Mouse (Mus musculus) brown adipose tissue, adult 24 weeks (tissue): ENCODE results near the gene Cep97. TPM values are rescaled to one million over a fixed set of nuclear protein-coding genes. Genes with fewer than 3 reads are reported as not detected.
"Not testable (repeated sequence)": the region's sequence is repeated elsewhere in the genome, so short reads cannot be mapped to it uniquely, and the experiment has no call there.

Source experiments
- H3K27ac ChIP-seq: fragments of 200-500 bp; replicated peaks from 2 replicates; pipeline ENCODE4 v1.5.1; 2012; ENCODE audit warnings: low read depth, mild to moderate bottlenecking, low read length
- H3K4me1 ChIP-seq: fragments of 200-500 bp; 2 replicates; pipeline ENCODE4 v1.6.1; 2012; ENCODE audit warnings: low read length, mixed read lengths; ENCODE audit not compliant: control insufficient read depth, insufficient read depth, insufficient read length
- H3K4me3 ChIP-seq: fragments of 200-500 bp; 2 replicates; pipeline ENCODE4 v1.5.1; 2012; ENCODE audit warnings: low read depth, mild to moderate bottlenecking, low read length, moderate library complexity; ENCODE audit not compliant: insufficient read depth
- polyA plus RNA-seq: library from polyadenylated mRNA; stranded (reverse); fragments of >200 nt; gene quantifications from 2 replicates; pipeline ENCODE4 v1.2.4, GENCODE M21; 2012; ENCODE audit not compliant: missing spikeins, insufficient read depth, insufficient read length

Cep97 gene
- polyA plus RNA-seq, 1 experiment: 1.4 TPM

DNA sequence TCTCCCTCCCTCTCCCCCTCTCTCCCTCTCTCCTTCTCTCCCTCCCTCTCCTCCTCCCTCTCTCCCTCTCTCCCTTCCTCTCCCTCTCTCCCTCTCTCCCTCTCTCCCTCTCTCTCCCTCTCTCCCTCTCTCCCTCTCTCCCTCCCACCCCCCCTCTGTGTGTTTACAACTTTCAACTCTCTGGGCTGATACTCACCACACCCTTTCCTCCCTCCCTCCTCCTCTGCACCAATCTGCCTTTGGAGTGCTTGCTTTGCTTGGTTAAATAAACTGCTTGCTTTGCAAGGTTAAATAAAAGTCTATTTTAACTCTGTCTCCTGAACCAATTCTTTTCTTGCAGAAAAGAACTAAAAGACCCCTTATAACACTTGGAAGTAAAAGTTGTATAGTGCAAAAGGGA lies 18.1 kb upstream of the Cep97 start:
- no peak overlapping the region for H3K27ac ChIP-seq
- H3K4me3 ChIP-seq: no peak overlapping the region
- H3K4me1 ChIP-seq: no peaks in the 10 kb centered on the region

DNA sequence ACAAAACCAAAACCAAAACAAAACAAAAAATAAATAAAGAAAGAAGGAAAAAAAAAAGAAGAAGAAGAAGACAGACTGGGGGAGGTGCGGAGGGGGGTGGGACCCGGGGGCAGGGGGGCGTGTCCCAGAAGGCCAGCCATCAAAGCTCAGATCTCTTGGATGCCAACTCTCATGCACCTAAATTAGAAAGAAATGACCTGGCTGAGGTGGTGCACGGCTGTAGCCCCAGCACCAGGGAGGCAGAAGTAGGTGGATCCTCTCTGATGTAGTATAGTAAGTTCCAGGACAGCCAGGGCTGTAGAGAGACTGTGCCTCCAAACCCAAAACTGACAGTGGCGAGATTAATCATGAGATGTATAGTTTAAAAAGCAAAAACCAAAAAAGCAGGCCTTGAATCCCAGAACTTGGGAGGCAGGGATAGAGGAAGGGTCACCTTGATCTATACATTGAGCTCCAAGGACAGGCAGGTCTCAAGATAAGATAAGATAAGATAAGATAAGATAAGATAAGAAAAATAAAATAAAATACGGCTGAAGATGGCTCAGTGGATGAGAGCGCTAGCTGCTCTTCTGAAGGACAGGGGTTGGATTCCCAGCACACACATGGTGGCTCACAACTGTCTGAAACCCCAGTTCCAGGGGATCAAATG lies 17.1 kb upstream of the Cep97 start:
- Histone ChIP-seq H3K4me3 (no peak overlapping the region), H3K4me1 (no peaks in the 10 kb centered on the region), H3K27ac (no peak overlapping the region)

DNA sequence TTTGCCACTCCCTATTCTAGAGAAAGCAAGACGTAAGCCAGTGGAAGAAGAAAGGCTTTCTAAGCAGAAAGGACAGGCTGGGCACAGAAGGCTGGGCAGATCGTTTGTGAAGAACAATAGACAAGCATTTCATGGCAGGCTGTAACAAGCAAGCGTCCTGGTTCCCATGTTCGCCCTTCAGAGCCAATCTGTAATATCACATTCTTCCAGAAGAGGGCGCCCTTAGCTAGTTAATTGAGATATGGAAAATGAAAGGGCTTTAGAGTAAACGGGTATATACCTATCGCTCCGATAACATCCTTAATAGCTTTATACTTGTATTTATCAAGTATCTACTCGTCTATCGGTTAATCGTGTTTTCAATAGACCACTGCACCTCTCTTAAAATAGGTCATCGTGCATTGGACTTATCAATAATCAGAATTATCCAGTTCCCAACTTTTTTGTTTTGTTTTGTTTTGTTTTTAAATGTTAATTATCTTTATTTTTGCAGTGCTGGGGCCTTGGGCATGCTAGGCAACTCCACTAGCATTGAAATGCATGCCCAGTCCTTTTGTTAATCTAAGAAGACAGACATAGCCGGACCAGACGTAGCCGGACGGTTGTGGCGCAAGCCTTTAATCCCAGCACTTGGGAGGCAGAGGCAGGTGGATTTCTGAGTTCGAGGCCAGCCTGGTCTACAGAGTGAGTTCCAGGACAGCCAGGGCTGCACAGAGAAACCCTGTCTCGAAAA lies 16.5 kb upstream of the Cep97 start:
- H3K4me1 ChIP-seq: no peaks in the 10 kb centered on the region
- no peak overlapping the region for H3K4me3 ChIP-seq
- H3K27ac ChIP-seq: no peak overlapping the region

DNA sequence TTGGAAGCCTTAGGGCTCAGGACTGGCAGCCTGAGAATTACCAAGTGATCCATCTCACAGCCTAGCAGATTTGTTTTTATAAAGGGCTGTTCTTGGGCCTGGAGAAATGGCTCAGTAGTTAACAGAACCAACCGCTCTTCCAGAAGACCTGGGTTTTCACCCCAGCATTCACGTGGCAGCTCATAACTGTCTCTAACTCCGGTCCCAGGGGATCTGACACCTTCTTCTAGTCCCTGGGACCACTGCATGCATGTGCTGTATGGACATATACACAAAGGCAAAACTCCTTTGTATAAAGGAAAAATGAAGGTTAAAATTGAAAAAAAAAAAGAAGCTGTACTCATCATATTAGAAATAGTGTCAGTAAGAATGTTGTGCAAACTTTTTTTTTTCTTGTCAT lies 15.8 kb upstream of the Cep97 start:
- Histone ChIP-seq H3K4me1 (no peaks in the 10 kb centered on the region), H3K27ac (no peak overlapping the region), H3K4me3 (no peak overlapping the region)

DNA sequence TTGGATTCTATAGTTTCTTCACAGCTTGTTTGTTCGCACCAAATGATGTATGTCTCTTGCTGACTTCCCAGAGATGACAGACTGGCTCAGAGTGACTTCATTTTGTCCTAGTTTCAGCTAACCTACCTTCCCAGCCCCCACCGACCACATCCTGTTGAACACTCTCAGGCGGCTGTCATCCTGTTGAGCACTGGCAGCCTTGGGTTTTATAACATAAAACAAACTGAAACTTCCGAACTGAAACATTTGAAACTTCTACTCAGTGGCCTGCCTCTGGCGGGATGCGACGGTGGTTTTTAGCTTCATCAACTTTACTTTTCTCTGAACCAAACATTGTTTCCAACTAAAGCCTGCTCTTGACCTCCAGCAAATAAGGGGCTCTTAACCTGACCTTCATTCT lies 14.3 kb upstream of the Cep97 start:
- Histone ChIP-seq H3K27ac (no peak overlapping the region), H3K4me3 (no peak overlapping the region), H3K4me1 (no peaks in the 10 kb centered on the region)

DNA sequence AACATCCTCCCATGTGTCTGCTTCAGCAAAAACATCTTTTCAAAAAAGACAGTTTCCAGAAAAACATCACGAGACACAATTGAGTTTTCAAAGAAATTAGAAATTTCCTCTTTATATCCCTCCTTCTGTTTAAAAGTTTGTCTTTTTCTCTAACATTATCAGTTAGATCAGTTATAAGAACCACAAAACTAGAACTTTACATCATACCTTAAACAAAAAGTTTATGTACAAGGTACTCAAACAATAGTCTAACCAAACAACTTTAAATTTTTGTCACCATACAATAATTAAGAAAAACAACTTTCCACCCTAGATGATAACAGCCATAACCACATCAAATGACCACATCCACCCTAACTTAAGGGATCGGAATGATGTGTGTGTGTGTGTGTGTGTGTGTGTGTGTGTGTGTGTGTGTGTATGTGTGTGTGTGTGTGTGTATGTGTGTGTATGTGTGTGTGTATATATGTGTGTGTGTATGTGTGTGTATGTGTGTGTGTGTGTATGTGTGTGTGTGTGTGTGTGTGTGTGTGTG lies 13.3 kb upstream of the Cep97 start:
- not testable (repeated sequence) for H3K27ac ChIP-seq, H3K4me1 ChIP-seq, H3K4me3 ChIP-seq

DNA sequence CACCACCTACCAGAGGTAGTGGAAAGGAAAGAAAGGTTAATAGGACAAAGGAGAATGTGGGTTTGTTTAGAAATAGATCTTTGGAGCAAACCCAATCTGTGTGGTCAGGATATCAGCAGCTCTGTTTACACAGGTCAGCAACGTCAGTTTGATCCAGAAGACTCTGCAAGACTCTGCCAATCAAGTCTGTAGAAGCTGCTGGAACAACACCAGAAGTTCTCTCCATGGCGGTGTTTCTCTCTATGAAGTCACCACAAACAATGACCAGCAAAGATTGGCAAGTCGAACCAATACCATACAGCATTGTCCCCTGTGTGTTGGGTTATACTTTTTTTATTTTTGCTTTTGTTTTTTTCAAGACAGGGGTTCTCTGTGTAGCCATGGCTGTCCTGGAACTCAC lies 12.6 kb upstream of the Cep97 start:
- Histone ChIP-seq H3K27ac (no peak overlapping the region), H3K4me3 (no peak overlapping the region), H3K4me1 (no peaks in the 10 kb centered on the region)

DNA sequence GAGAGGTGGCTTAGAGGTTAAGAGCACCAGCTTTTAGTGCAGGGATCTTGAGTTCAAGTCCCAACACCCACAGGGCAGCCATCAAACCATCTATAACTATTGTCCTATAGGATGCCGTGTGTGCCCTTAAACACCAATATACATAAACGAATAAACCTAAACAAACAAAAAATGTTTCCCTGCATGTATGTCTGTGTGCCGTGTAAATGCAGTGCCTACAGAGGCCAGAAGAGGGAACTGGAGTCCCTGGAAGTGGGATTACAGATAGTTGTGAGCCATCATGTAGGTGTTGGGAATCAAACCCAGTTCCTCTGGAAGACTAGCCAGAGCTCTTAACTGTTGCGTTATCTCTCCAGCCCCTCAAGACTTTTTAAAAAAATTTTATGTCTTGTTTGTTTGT lies 6.1 kb upstream of the Cep97 start:
- Histone ChIP-seq H3K4me1 (no peaks in the 10 kb centered on the region), H3K27ac (no peak overlapping the region), H3K4me3 (no peak overlapping the region)

DNA sequence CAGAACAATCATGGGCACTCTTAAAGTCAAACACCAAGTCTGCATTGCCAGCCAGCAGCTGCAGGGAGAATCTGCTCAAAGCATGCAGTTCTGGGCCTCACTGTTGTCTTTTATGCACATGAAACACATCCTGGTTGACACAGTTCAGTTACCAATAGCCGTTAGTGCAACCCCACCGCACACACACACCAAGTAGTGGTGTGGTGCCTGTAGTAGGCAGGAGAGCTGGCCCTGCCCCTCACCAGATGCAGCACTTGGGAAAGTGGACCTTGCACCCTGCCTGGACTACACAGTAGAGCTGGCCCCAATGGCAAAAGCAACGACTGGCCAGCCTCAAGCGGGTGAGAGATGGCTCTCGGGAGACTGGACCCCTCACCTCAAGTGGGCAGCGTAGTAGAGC lies 5.0 kb upstream of the Cep97 start:
- no peak overlapping the region for H3K4me3 ChIP-seq
- H3K27ac ChIP-seq: no peak overlapping the region
- H3K4me1 ChIP-seq: no peaks in the 10 kb centered on the region

DNA sequence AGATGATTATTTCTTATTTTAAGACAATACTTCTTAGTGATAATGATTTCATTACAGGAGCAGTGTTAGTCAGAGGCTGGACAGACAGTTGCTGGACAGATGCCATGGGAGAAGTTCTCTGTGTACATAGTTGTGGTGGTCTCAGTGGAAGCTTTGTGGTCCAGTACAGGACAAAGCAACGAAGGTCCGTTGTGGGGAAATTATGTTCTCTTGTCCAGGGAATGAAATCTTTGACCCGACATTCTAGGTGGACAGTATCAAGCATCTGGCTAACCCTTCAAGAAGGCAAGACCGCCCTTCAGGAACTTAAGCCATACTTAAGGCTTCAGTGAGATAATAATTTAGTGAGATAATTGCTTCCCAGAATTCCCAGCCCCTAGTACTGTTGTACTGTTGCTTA lies 4.1 kb upstream of the Cep97 start:
- no peak overlapping the region for H3K4me3 ChIP-seq
- H3K27ac ChIP-seq: no peak overlapping the region
- no peaks in the 10 kb centered on the region for H3K4me1 ChIP-seq

DNA sequence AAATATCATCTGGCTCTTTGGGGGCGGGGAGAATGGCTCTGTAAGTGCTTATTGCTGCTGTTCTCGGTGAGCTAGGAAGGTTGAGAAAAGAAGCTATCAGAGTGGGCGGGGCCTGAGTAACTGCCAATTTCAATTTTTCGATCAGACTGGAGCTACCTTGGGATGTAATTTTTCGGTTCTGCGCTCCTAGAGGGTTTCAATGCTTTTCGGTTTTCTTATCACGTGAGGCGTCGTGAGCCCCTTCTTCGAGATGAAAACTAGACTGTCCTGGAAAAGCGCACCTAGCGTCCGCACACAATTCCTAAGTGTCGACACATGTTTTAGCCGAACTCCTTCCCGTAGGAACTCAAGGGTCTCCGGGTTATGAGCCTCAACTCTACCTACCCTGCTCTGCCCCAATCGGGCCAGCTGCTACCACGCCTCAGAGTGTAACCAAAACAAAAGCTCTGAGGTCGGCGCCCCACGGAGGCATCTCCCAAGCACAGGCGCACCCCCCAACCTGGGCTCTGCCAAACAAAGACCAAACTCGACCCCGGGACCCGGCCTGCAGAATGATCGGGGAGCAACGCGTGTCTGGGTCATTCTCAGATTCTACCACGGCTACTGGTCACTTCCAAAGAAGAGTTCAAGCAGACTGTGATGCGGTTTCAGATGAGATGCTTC lies 843 bp downstream of the Cep97 start:
- no peak overlapping the region for H3K27ac ChIP-seq
- H3K4me3 ChIP-seq: peak overlapping the region; percentile 96
- no peaks in the 10 kb centered on the region for H3K4me1 ChIP-seq

DNA sequence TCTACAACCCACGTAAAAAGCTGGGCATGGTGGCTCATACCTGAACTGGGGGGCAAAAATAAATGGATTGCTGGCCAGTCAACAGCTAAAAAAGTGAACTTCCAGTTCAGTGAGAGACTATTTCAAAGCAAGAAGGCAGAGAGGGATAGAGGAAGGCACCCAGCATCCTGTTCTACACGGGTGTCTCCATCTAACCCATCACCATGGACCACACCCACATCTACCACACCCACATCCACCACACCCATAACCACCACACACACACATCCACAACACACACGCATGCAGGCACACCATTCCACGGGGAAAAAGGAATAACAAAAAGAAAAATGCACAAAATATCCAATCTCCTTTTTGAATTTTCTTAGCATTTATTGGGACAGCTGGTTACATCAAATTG lies 10.6 kb downstream of the Cep97 start:
- no peaks in the 10 kb centered on the region for H3K4me1 ChIP-seq
- no peak overlapping the region for H3K27ac ChIP-seq
- no peak overlapping the region for H3K4me3 ChIP-seq

DNA sequence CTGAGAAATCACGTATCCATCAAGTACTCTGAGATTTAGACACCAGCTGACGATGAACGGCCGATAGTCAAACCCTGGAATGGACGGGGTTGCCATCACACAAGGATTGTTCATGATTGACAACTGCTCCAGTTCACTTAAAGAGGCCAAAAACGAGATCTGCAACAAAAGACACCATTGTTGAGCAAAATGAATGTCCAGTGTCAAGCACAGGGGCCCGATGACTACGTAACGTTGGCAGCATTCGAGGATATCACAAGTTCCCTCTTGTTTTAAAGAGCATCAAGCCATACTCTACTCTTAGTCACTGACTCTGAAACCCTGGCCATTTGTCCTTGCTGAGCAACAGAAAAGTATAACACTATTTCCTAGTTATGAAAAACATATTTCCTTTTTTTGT lies 12.6 kb downstream of the Cep97 start:
- no peak overlapping the region for H3K27ac ChIP-seq
- H3K4me3 ChIP-seq: no peak overlapping the region
- H3K4me1 ChIP-seq: no peaks in the 10 kb centered on the region

DNA sequence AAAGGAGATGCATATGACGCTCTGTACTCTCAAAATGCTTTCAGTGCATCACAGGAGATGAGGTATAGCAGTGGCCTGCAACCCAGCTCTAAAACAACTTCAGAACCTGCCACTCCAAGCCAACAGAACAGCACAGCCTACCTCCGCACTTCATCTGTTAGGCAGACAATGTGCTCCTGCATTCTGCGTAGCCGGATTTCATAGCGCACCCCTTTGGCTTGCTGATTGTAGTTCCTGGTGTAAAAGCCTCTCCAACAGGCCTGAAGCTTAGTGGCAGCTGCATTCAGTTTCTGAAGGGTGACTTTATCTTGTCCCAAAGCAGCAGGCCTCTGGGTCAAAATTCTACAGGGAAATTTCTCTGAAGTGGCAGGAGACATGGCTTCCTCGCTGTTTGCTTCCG lies 19.9 kb downstream of the Cep97 start:
- no peak overlapping the region for H3K27ac ChIP-seq
- H3K4me1 ChIP-seq: no peaks in the 10 kb centered on the region
- no peak overlapping the region for H3K4me3 ChIP-seq

DNA sequence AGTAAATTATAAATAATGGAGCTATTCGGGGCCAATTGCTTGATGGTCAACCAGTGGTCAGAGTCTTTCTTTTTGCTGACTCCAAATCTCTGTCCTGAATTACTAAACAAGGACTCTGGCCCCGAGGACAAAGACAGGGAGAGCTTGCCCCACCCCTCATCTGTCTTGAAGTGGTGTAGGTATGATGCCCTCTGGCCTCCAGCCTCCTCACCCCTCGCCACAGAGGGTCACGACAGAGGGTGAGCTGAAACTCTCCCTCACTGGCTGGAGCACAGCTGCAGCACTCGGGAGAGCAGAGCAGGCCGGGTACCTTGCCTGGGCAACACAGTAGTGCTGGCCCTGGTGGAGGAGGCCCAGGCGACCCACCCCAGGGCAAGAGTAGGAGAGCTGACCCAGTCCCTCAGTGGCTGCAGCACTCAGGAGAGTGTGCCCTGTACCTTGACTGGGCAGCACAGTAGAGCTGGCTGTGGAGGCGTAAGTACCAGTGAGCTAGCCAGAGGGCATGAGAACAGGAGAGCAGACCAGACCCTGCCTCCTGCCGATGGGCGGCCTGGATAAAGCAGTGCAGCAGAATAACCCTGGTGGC lies 24.4 kb downstream of the Cep97 start:
- no peak overlapping the region for H3K4me3 ChIP-seq
- no peaks in the 10 kb centered on the region for H3K4me1 ChIP-seq
- H3K27ac ChIP-seq: no peak overlapping the region
